Mouse (Mus musculus) limb, embryonic 15.5 days (tissue): ENCODE measurements around the gene Pnpla3. TPM values are rescaled to one million over a fixed set of nuclear protein-coding genes. Genes with fewer than 3 reads are reported as not detected.

Experiments
- microRNA-seq: library from miRNA; unstranded; fragments of <30 nt; microRNA quantifications from one replicate; pipeline ENCODE4, GENCODE M21; 2016
- polyA plus RNA-seq: library from polyadenylated mRNA; unstranded; fragments of >200 nt; fragmentation: Nextera tagmentation; extraction: Ambion mirVana; gene quantifications from 2 replicates; pipeline ENCODE4 v1.2.1, GENCODE M21; 2015

Gene Pnpla3
- polyA plus RNA-seq, 1 experiment from 2014 or later: 1.5 TPM

Small RNA genes within 50 kb of the gene (microRNA-seq; reads per million reads assigned to microRNA genes)
- gene Mir6392: not detected

Other genes with a start within 250 kb of the Pnpla3 start
- gene Efcab6, start 102.5 kb upstream of the Pnpla3 start, polyA plus RNA-seq: 0.46 and 0.47 TPM in 2 replicates
- gene Sult4a1, start 62.1 kb upstream of the Pnpla3 start, polyA plus RNA-seq: 0.77 and 1.1 TPM in 2 replicates
- gene Pnpla5, start 44.7 kb upstream of the Pnpla3 start, polyA plus RNA-seq: not detected in 2 replicates
- 92.2 and 97.8 TPM in 2 replicates for gene Samm50, start 24.4 kb downstream of the Pnpla3 start, polyA plus RNA-seq
- gene Parvb, start 64.2 kb downstream of the Pnpla3 start, polyA plus RNA-seq: 3.2 and 5.1 TPM in 2 replicates
- 3.7 and 4.3 TPM in 2 replicates for gene Parvg, start 156.2 kb downstream of the Pnpla3 start, polyA plus RNA-seq